Mouse (Mus musculus): ENCODE measurements around the gene Acrv1. TPM values are rescaled to one million over a fixed set of nuclear protein-coding genes. Genes with fewer than 3 reads are reported as not detected.

The Acrv1 gene
- polyA plus RNA-seq, 1 experiment from 2014 or later = not detected

Other genes starting within 250 kb of the Acrv1 start
- gene Gm9513, start 217.6 kb upstream of the Acrv1 start, polyA plus RNA-seq (2016; fragmentation: Nextera tagmentation; extraction: Ambion mirVana) = not detected in 2 replicates
- gene Gm5615, start 151.3 kb upstream of the Acrv1 start, polyA plus RNA-seq (2016; fragmentation: Nextera tagmentation; extraction: Ambion mirVana) = not detected in 2 replicates
- gene Gm17689, start 110.6 kb upstream of the Acrv1 start, polyA plus RNA-seq (2016; fragmentation: Nextera tagmentation; extraction: Ambion mirVana) = not detected in 2 replicates
- not detected in 2 replicates for gene A630095E13Rik, start 49.8 kb upstream of the Acrv1 start, polyA plus RNA-seq (2016; fragmentation: Nextera tagmentation; extraction: Ambion mirVana)
- gene Chek1, start 33.8 kb downstream of the Acrv1 start, polyA plus RNA-seq (2016; fragmentation: Nextera tagmentation; extraction: Ambion mirVana) = 38.3 and 39.5 TPM in 2 replicates
- 132 and 165 TPM in 2 replicates for gene Stt3a, start 74.5 kb downstream of the Acrv1 start, polyA plus RNA-seq (2016; fragmentation: Nextera tagmentation; extraction: Ambion mirVana)
- gene Ei24, start 104.2 kb downstream of the Acrv1 start, polyA plus RNA-seq (2016; fragmentation: Nextera tagmentation; extraction: Ambion mirVana) = 107 and 109 TPM in 2 replicates
- 452 and 456 TPM in 2 replicates for gene Fez1, start 128.6 kb downstream of the Acrv1 start, polyA plus RNA-seq (2016; fragmentation: Nextera tagmentation; extraction: Ambion mirVana)

Data from midbrain, embryonic 12.5 days (tissue).